Mouse (Mus musculus) intestine, embryonic 16.5 days (tissue): ENCODE measurements around the gene Usp49. TPM values are rescaled to one million over a fixed set of nuclear protein-coding genes. Genes with fewer than 3 reads are reported as not detected.

Experiments used
- ATAC-seq: fragments of 200-750 bp; cut with Nextera tagmentation; 2 replicates; pipeline ENCODE4 v1.8.0; 2017; ENCODE audit warnings: moderate TSS enrichment, moderate library complexity
- H3K27ac ChIP-seq: fragments of 300-500 bp; sonication (generic); 2 replicates; pipeline ENCODE4 v1.5.1; 2014; ENCODE audit warnings: mild to moderate bottlenecking, low read length
- H3K27me3 ChIP-seq: fragments of 300-500 bp; sonication (generic); replicated peaks from 2 replicates; pipeline ENCODE4 v1.6.1; 2014; ENCODE audit warnings: low read length, control low read depth, mixed read lengths; ENCODE audit not compliant: control insufficient read depth, insufficient read depth
- H3K36me3 ChIP-seq: fragments of 300-500 bp; sonication (generic); 2 replicates; pipeline ENCODE4 v1.6.1; 2014; ENCODE audit warnings: low read length, control low read depth; ENCODE audit not compliant: control insufficient read depth, insufficient read depth
- H3K4me1 ChIP-seq: fragments of 300-500 bp; sonication (generic); 2 replicates; pipeline ENCODE4 v1.6.1; 2014; ENCODE audit warnings: low read length, control low read depth, mixed read lengths; ENCODE audit not compliant: control insufficient read depth, insufficient read depth
- H3K4me2 ChIP-seq: fragments of 300-500 bp; sonication (generic); 2 replicates; pipeline ENCODE4 v1.6.1; 2014; ENCODE audit warnings: low read depth, low read length, control low read depth
- H3K4me3 ChIP-seq: fragments of 300-500 bp; sonication (generic); 2 replicates; pipeline ENCODE4 v1.5.1; 2014; ENCODE audit warnings: mild to moderate bottlenecking, low read length
- H3K9ac ChIP-seq: fragments of 300-500 bp; sonication (generic); 2 replicates; pipeline ENCODE4 v1.6.1; 2014; ENCODE audit warnings: low read depth, low read length
- H3K9me3 ChIP-seq: fragments of 300-500 bp; sonication (generic); 2 replicates; pipeline ENCODE4 v1.6.1; 2016; ENCODE audit warnings: low read length, control low read depth; ENCODE audit not compliant: control insufficient read depth
- WGBS: fragments of 180-500 bp; shearing (Covaris S2); extraction: QIAGEN DNeasy Blood & Tissue Kit; methylation state at CpG from one replicate; pipeline ENCODE4 v1.1.7; 2014; 5-methylcytosine and 5-hydroxymethylcytosine counted together
- polyA plus RNA-seq: library from polyadenylated mRNA; unstranded; fragments of >200 nt; fragmentation: Nextera tagmentation; extraction: Ambion mirVana; gene quantifications from 2 replicates; pipeline ENCODE4 v1.2.1, GENCODE M21; 2015

The Usp49 gene
- polyA plus RNA-seq, 1 experiment from 2014 or later: 3.8 TPM

- no peak for ATAC-seq
- no peak overlapping the region for H3K4me3 ChIP-seq
- no peak overlapping the region for H3K9ac ChIP-seq
- 67% methylated on average over 3 of the region's 3 CpGs for WGBS
- H3K9me3 ChIP-seq: no peaks in the 10 kb centered on the region
- no peak overlapping the region for H3K4me2 ChIP-seq
- no peaks in the 10 kb centered on the region for H3K36me3 ChIP-seq
- peaks cover 2% of the 10 kb centered on the region; the same call in 1 of the 2 replicates for H3K4me1 ChIP-seq
- H3K27ac ChIP-seq: no peak overlapping the region
- H3K27me3 ChIP-seq: no peaks in the 10 kb centered on the region
These were observed 28.3 kb downstream of the Usp49 start for GRCm38 (mm10) chr17:47658741-47659243.

GRCm38 (mm10) chr17:47663009-47663713 is 32.7 kb downstream of the Usp49 start:
- Histone ChIP-seq H3K36me3 (no peaks in the 10 kb centered on the region), H3K27me3 (no peaks in the 10 kb centered on the region), H3K9me3 (no peaks in the 10 kb centered on the region), H3K9ac (no peak overlapping the region), H3K27ac (no peak overlapping the region), H3K4me2 (no peak overlapping the region), H3K4me3 (no peak overlapping the region), H3K4me1 (no peaks in the 10 kb centered on the region)
- ATAC-seq: no peak
- WGBS: 65% methylated on average over 9 of the region's 9 CpGs

GRCm38 (mm10) chr17:47664474-47664873 is 34.0 kb downstream of the Usp49 start:
- Histone ChIP-seq H3K4me1 (no peaks in the 10 kb centered on the region), H3K27me3 (no peaks in the 10 kb centered on the region), H3K36me3 (no peaks in the 10 kb centered on the region), H3K9ac (no peak overlapping the region), H3K4me3 (no peak overlapping the region), H3K4me2 (no peak overlapping the region), H3K9me3 (no peaks in the 10 kb centered on the region), H3K27ac (no peak overlapping the region)
- no peak for ATAC-seq
- WGBS: 84% methylated on average over 7 of the region's 7 CpGs

DNA sequence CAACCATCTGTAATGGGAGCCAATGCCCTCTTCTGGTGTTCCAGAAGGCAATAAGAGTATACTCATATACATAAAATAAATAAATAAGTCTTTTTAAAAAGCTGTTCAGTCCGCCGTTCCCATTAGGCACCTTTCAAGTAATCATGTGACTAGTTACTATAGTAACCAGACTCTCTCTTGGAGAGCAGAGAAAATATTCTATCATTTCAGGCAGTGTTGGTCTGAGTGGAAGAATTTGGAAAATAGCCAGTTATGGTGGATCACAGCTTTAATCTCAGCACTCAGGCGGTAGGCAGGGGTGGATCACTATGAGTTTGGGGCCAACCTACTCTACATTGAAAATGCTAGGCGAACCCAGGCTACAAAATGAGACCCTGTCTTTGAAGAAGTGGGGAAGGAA is 38.7 kb downstream of the Usp49 start:
- H3K9ac ChIP-seq: no peak overlapping the region
- H3K36me3 ChIP-seq: no peaks in the 10 kb centered on the region
- no peak overlapping the region for H3K27ac ChIP-seq
- no peak for ATAC-seq
- H3K4me1 ChIP-seq: peaks cover 9% of the 10 kb centered on the region
- WGBS: 67% methylated on average over 4 of the region's 4 CpGs
- H3K4me2 ChIP-seq: no peak overlapping the region
- H3K27me3 ChIP-seq: no peaks in the 10 kb centered on the region
- no peak overlapping the region for H3K4me3 ChIP-seq
- no peaks in the 10 kb centered on the region for H3K9me3 ChIP-seq

DNA sequence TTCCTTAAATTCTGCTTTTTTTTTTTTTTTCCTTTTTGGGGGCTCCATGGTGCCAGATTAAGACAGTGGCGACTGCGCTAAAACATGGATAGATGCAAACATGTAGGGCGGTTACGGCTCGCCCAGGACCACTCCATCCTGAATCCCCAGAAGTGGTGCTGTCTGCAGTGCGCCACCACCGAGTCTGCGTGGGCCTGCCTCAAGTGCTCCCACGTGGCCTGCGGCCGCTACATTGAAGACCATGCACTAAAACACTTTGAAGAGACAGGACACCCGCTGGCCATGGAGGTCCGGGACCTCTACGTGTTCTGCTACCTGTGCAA is 41.5 kb downstream of the Usp49 start:
- WGBS: 37% methylated on average over 14 of the region's 14 CpGs
- peak overlapping the region; percentile 65 for H3K9ac ChIP-seq

DNA sequence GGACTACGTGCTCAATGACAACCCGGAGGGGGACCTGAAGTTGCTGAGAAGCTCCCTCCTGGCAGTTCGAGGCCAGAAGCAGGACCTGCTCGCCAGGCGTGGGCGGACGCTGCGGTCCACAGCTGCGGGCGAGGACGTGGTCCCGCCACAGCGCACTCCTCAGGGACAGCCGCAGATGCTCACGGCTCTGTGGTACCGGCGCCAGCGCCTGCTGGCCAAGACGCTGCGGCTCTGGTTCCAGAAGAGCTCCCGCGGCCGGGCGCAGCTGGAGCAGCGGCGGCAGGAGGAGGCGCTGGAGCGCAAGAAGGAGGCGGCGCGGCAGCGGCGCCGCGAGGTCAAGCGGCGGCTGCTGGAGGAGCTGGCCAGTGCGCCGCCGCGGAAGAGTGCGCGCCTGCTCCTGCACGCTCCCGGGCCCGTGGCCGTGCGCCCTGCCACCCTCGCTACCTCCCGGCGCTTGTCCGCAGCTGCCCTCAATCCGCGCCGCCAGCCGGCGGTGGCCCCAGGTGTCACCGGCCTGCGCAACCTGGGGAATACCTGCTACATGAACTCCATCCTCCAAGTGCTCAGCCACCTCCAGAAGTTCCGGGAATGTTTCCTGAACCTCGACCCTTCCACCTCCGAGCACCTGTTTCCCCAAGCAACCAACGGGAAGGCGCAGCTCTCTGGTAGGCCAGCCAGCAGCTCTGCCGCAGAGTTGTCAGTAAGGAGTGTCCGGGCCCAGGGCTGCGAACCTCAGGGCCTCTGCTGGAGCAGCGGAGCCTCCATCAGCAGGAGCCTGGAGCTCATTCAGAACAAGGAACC is 42.0 kb downstream of the Usp49 start:
- Histone ChIP-seq H3K4me1 (peaks cover 9% of the 10 kb centered on the region), H3K27ac (no peak overlapping the region)
- 9% methylated on average over 63 of the region's 68 CpGs for WGBS

More for the DNA sequence above, 41.5 kb downstream of the Usp49 start:
- peaks cover 4% of the 10 kb centered on the region for H3K36me3 ChIP-seq
- ATAC-seq: peak; percentile 37
- H3K4me1 ChIP-seq: peaks cover 9% of the 10 kb centered on the region
- peak overlapping the region; percentile 49 for H3K4me3 ChIP-seq
- H3K9me3 ChIP-seq: no peaks in the 10 kb centered on the region
- no peak overlapping the region for H3K27ac ChIP-seq
- H3K4me2 ChIP-seq: peak overlapping the region; percentile 86
- H3K27me3 ChIP-seq: no peaks in the 10 kb centered on the region

DNA sequence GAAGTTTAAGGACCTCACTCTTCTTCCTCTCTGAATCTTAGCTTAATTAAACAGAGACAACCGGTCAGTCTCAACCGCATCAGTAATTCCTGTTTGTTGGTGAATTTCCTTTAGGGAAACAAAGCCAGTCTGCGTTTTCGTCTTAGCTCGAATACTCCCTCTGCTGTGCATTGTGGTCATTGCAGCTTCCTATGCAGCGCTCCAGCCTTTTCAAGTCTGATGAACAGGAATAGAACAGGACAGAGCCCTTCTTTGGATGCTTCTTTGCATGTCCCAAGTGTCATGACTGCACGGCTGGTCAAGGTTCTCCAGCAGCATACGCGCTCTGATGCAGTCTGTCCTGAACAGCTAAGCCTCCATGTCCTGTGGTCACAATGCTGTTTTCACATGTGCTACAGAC is 46.1 kb downstream of the Usp49 start:
- no peaks in the 10 kb centered on the region for H3K9me3 ChIP-seq
- H3K36me3 ChIP-seq: peaks cover 11% of the 10 kb centered on the region
- H3K27me3 ChIP-seq: no peaks in the 10 kb centered on the region
- H3K4me2 ChIP-seq: no peak overlapping the region
- H3K4me1 ChIP-seq: peaks cover 13% of the 10 kb centered on the region
- no peak overlapping the region for H3K9ac ChIP-seq
- 19% methylated on average over 9 of the region's 9 CpGs for WGBS
- no peak overlapping the region for H3K27ac ChIP-seq
- ATAC-seq: no peak
- H3K4me3 ChIP-seq: no peak overlapping the region

More for the DNA sequence above, 42.0 kb downstream of the Usp49 start:
- peak overlapping the region; percentile 65 for H3K9ac ChIP-seq
- H3K27me3 ChIP-seq: no peaks in the 10 kb centered on the region
- ATAC-seq: peak; percentile 84
- peak overlapping the region; percentile 49 for H3K4me3 ChIP-seq
- H3K4me2 ChIP-seq: peak overlapping the region; percentile 86
- no peaks in the 10 kb centered on the region for H3K9me3 ChIP-seq
- H3K36me3 ChIP-seq: peaks cover 4% of the 10 kb centered on the region

GRCm38 (mm10) chr17:47678238-47678637 is 47.7 kb downstream of the Usp49 start:
- H3K27me3 ChIP-seq: no peaks in the 10 kb centered on the region
- peaks cover 14% of the 10 kb centered on the region for H3K36me3 ChIP-seq
- H3K4me1 ChIP-seq: peaks cover 4% of the 10 kb centered on the region
- H3K27ac ChIP-seq: peak overlapping the region; percentile 12; the same call in 1 of the 2 replicates
- no peak overlapping the region for H3K9ac ChIP-seq
- 67% methylated on average over 5 of the region's 5 CpGs for WGBS
- no peak overlapping the region for H3K4me3 ChIP-seq
- H3K9me3 ChIP-seq: no peaks in the 10 kb centered on the region
- ATAC-seq: peak; percentile 79
- no peak overlapping the region for H3K4me2 ChIP-seq

- 58% methylated on average over 5 of the region's 5 CpGs for WGBS
- Histone ChIP-seq H3K4me2 (no peak overlapping the region), H3K9me3 (no peaks in the 10 kb centered on the region), H3K9ac (no peak overlapping the region), H3K4me3 (no peak overlapping the region), H3K4me1 (peaks cover 4% of the 10 kb centered on the region; the same call in 1 of the 2 replicates), H3K36me3 (peaks cover 14% of the 10 kb centered on the region), H3K27me3 (no peaks in the 10 kb centered on the region), H3K27ac (peak overlapping the region; percentile 12; the same call in 1 of the 2 replicates)
- peak; percentile 54 for ATAC-seq
These were observed 48.2 kb downstream of the Usp49 start for GRCm38 (mm10) chr17:47678702-47679101.
